Mouse (Mus musculus) limb, embryonic 11.5 days (tissue): ENCODE measurements around the gene BC035947. TPM values are rescaled to one million over a fixed set of nuclear protein-coding genes. Genes with fewer than 3 reads are reported as not detected.
A peak's percentile ranks its signal among the peaks of the same experiment; 100 is the strongest.
"Not testable (repeated sequence)": the region's sequence is repeated elsewhere in the genome, so short reads cannot be mapped to it uniquely, and the experiment has no call there.

Experiments
- ATAC-seq: fragments of 200-750 bp; cut with Nextera tagmentation; 2 replicates; pipeline ENCODE4 v1.8.0; 2017; ENCODE audit warnings: low read depth; ENCODE audit not compliant: insufficient number of reproducible peaks, low FRiP score, low TSS enrichment
- DNase-seq: peaks from one replicate; pipeline ENCODE4 v3.0.0-alpha.2; 2015; ENCODE audit warnings: low spot score
- H3K27ac ChIP-seq: fragments of 300-500 bp; sonication (generic); replicated peaks from 2 replicates; pipeline ENCODE4 v1.5.1; 2014; ENCODE audit warnings: low read depth, mild to moderate bottlenecking, low read length
- H3K27me3 ChIP-seq: fragments of 300-500 bp; sonication (generic); 2 replicates; pipeline ENCODE4 v1.6.1; 2014; ENCODE audit warnings: mild to moderate bottlenecking, low read length, mixed read lengths; ENCODE audit not compliant: control insufficient read depth, insufficient read depth
- H3K36me3 ChIP-seq: fragments of 300-500 bp; sonication (generic); 2 replicates; pipeline ENCODE4 v1.6.1; 2014; ENCODE audit warnings: mild to moderate bottlenecking, low read length, moderate library complexity, mixed read lengths; ENCODE audit not compliant: control insufficient read depth, insufficient read depth
- H3K4me1 ChIP-seq: fragments of 300-500 bp; sonication (generic); 2 replicates; pipeline ENCODE4 v1.6.1; 2014; ENCODE audit warnings: low read length, mixed read lengths; ENCODE audit not compliant: control insufficient read depth, insufficient read depth
- H3K4me2 ChIP-seq: fragments of 300-500 bp; sonication (generic); 2 replicates; pipeline ENCODE4 v1.6.1; 2014; ENCODE audit warnings: low read depth, mild to moderate bottlenecking, moderate library complexity; ENCODE audit not compliant: severe bottlenecking
- H3K4me3 ChIP-seq: fragments of 300-500 bp; sonication (generic); 2 replicates; pipeline ENCODE4 v1.5.1; 2014; ENCODE audit warnings: low read depth, low read length
- H3K9ac ChIP-seq: fragments of 300-500 bp; sonication (generic); 2 replicates; pipeline ENCODE4 v1.6.1; 2014; ENCODE audit warnings: mild to moderate bottlenecking, low read length
- H3K9me3 ChIP-seq: fragments of 300-500 bp; sonication (generic); 2 replicates; pipeline ENCODE4 v1.6.1; 2016; ENCODE audit warnings: low read length; ENCODE audit not compliant: control insufficient read depth
- WGBS: fragments of 180-500 bp; shearing (Covaris S2); extraction: QIAGEN DNeasy Blood & Tissue Kit; methylation state at CpG from one replicate; pipeline ENCODE4 v1.1.7; 2014; 5-methylcytosine and 5-hydroxymethylcytosine counted together
- polyA plus RNA-seq: library from polyadenylated mRNA; unstranded; fragments of >200 nt; fragmentation: Nextera tagmentation; extraction: Ambion mirVana; gene quantifications from 2 replicates; pipeline ENCODE4 v1.2.1, GENCODE M21; 2014

BC035947 gene
- polyA plus RNA-seq, 1 experiment from 2014 or later: 0.31 TPM

- Histone ChIP-seq H3K4me2 (no peak overlapping the region), H3K27me3 (no peaks in the 10 kb centered on the region), H3K4me1 (no peaks in the 10 kb centered on the region), H3K9me3 (no peaks in the 10 kb centered on the region), H3K9ac (no peak overlapping the region), H3K27ac (no peak overlapping the region), H3K36me3 (no peaks in the 10 kb centered on the region), H3K4me3 (no peak overlapping the region)
- DNase-seq (no peak), ATAC-seq (no peak)
- 90% methylated on average over 7 of the region's 7 CpGs for WGBS
Measured at GRCm38 (mm10) chr1:78518907-78519306, 6.9 kb upstream of the BC035947 start.

- 84% methylated on average over 8 of the region's 8 CpGs for WGBS
- no peak for DNase-seq
- Histone ChIP-seq H3K9me3 (no peaks in the 10 kb centered on the region), H3K36me3 (no peaks in the 10 kb centered on the region), H3K4me3 (no peak overlapping the region), H3K9ac (no peak overlapping the region), H3K27ac (no peak overlapping the region), H3K4me1 (no peaks in the 10 kb centered on the region), H3K27me3 (no peaks in the 10 kb centered on the region), H3K4me2 (no peak overlapping the region)
- ATAC-seq: no peak
Measured at GRCm38 (mm10) chr1:78512756-78513155, 798 bp upstream of the BC035947 start.

GRCm38 (mm10) chr1:78510862-78511261 is 1.1 kb downstream of the BC035947 start, which contains the start of gene Mogat1:
Gene Mogat1, plus strand, starts transcription at chr1:78510991.
- Histone ChIP-seq H3K27me3 (no peaks in the 10 kb centered on the region), H3K4me1 (no peaks in the 10 kb centered on the region), H3K9me3 (no peaks in the 10 kb centered on the region), H3K4me3 (peak within 1 kb of the TSS; percentile 17), H3K4me2 (peak within 1 kb of the TSS; percentile 57), H3K36me3 (no peaks in the 10 kb centered on the region), H3K9ac (peak within 1 kb of the TSS; percentile 51), H3K27ac (no peak within 1 kb of the TSS)
- no peak for ATAC-seq
- WGBS: 74% methylated on average over 5 of the region's 5 CpGs
- no peak for DNase-seq

GRCm38 (mm10) chr1:78507137-78507536 is 4.8 kb downstream of the BC035947 start:
- Histone ChIP-seq H3K4me3 (no peak overlapping the region), H3K4me2 (no peak overlapping the region), H3K9ac (no peak overlapping the region), H3K27ac (no peak overlapping the region), H3K9me3 (no peaks in the 10 kb centered on the region), H3K36me3 (no peaks in the 10 kb centered on the region), H3K4me1 (no peaks in the 10 kb centered on the region), H3K27me3 (no peaks in the 10 kb centered on the region)
- DNase-seq (no peak), ATAC-seq (no peak)
- 67% methylated on average over 1 of the region's 1 CpGs for WGBS

GRCm38 (mm10) chr1:78502527-78502926 is 9.4 kb downstream of the BC035947 start:
- H3K4me3 ChIP-seq: no peak overlapping the region
- DNase-seq (no peak), ATAC-seq (no peak)
- no peaks in the 10 kb centered on the region for H3K27me3 ChIP-seq
- H3K9ac ChIP-seq: no peak overlapping the region
- 94% methylated on average over 6 of the region's 6 CpGs for WGBS
- H3K9me3 ChIP-seq: no peaks in the 10 kb centered on the region
- no peaks in the 10 kb centered on the region for H3K36me3 ChIP-seq
- H3K27ac ChIP-seq: no peak overlapping the region
- H3K4me2 ChIP-seq: no peak overlapping the region
- no peaks in the 10 kb centered on the region for H3K4me1 ChIP-seq

- DNase-seq, H3K9ac ChIP-seq, H3K4me2 ChIP-seq, H3K36me3 ChIP-seq, H3K4me3 ChIP-seq, H3K4me1 ChIP-seq, ATAC-seq, H3K9me3 ChIP-seq, H3K27me3 ChIP-seq, H3K27ac ChIP-seq: not testable (repeated sequence)
- 89% methylated on average over 12 of the region's 12 CpGs for WGBS
Measured at GRCm38 (mm10) chr1:78501856-78502255, 10.1 kb downstream of the BC035947 start.

- DNase-seq (no peak), ATAC-seq (no peak)
- Histone ChIP-seq H3K9ac (no peak overlapping the region), H3K4me2 (no peak overlapping the region), H3K27me3 (no peaks in the 10 kb centered on the region), H3K36me3 (no peaks in the 10 kb centered on the region), H3K4me3 (no peak overlapping the region), H3K4me1 (no peaks in the 10 kb centered on the region), H3K9me3 (no peaks in the 10 kb centered on the region), H3K27ac (no peak overlapping the region)
- WGBS: 92% methylated on average over 16 of the region's 16 CpGs
Measured at GRCm38 (mm10) chr1:78501036-78501435, 10.9 kb downstream of the BC035947 start.

- no peak overlapping the region for H3K4me2 ChIP-seq
- 87% methylated on average over 1 of the region's 1 CpGs for WGBS
- ATAC-seq: no peak
- H3K4me3 ChIP-seq: no peak overlapping the region
- H3K9ac ChIP-seq: no peak overlapping the region
- H3K27ac ChIP-seq: no peak overlapping the region
- 0 out of 2 replicates have a peak, but pooled peaks cover 6% of the 10 kb centered on the region for H3K4me1 ChIP-seq
- H3K9me3 ChIP-seq: no peaks in the 10 kb centered on the region
- no peaks in the 10 kb centered on the region for H3K27me3 ChIP-seq
- DNase-seq: peak; percentile 9
- H3K36me3 ChIP-seq: no peaks in the 10 kb centered on the region
Measured at GRCm38 (mm10) chr1:78490143-78490542, 21.8 kb downstream of the BC035947 start.
